Mouse (Mus musculus): Measurements from ENCODE around the gene Erc1. TPM values are rescaled to one million over a fixed set of nuclear protein-coding genes. Genes with fewer than 3 reads are reported as not detected.

The Erc1 gene
- polyA plus RNA-seq, 1 experiment from 2014 or later = 44.0 TPM

- H3K27me3 ChIP-seq (ENCODE audit: control insufficient read depth, insufficient read depth, low read length) = no peaks in the 10 kb centered on the region
- no peaks in the 10 kb centered on the region for H3K9me3 ChIP-seq (ENCODE audit: control insufficient read depth, low read length)
- H3K4me2 ChIP-seq (replicated peaks; ENCODE audit: low read depth, low read length) = no peak overlapping the region
- no peaks in the 10 kb centered on the region; the same call in 1 of the 2 replicates for H3K4me1 ChIP-seq (replicated peaks; ENCODE audit: control insufficient read depth, insufficient read depth, low read length)
- no peak for DNase-seq (ENCODE audit: low spot score)
- ATAC-seq (ENCODE audit: low FRiP score) = no peak
- 84% methylated on average over 3 of the region's 3 CpGs for WGBS
- no peak overlapping the region for H3K4me3 ChIP-seq (ENCODE audit: low read depth, low read length)
- H3K36me3 ChIP-seq (ENCODE audit: control insufficient read depth, insufficient read depth, low read length) = no peaks in the 10 kb centered on the region
- H3K27ac ChIP-seq (ENCODE audit: low read depth, low read length) = no peak overlapping the region
- H3K9ac ChIP-seq (ENCODE audit: low read depth, low read length) = no peak overlapping the region
Observed at GRCm38 (mm10) chr6:119521482-119521900, 326.5 kb downstream of the Erc1 start.

Other genes with a start within 250 kb of the Erc1 start
- gene Rad52, start 54.5 kb upstream of the Erc1 start, polyA plus RNA-seq (2014; fragmentation: Nextera tagmentation; extraction: Ambion mirVana) = 24.0 and 28.5 TPM in 2 replicates
- 63.9 and 91.7 TPM in 2 replicates for gene Wnk1, start 190.5 kb upstream of the Erc1 start, polyA plus RNA-seq (2014; fragmentation: Nextera tagmentation; extraction: Ambion mirVana)
- not detected in 2 replicates for gene Ninj2, start 245.2 kb upstream of the Erc1 start, polyA plus RNA-seq (2014; fragmentation: Nextera tagmentation; extraction: Ambion mirVana)